Mouse (Mus musculus) liver, embryonic 13.5 days (tissue): ENCODE data around the gene Isyna1. TPM values are rescaled to one million over a fixed set of nuclear protein-coding genes. Genes with fewer than 3 reads are reported as not detected.
A peak's percentile ranks its signal among the peaks of the same experiment; 100 is the strongest.

Source experiments
- ATAC-seq: fragments of 200-750 bp; cut with Nextera tagmentation; 2 replicates; pipeline ENCODE4 v1.8.0; 2017; ENCODE audit warnings: low read depth, mild to moderate bottlenecking, moderate number of reproducible peaks, moderate library complexity
- DNase-seq: peaks from one replicate; pipeline ENCODE4 v3.0.0; 2022
- H3K27ac ChIP-seq: fragments of 300-500 bp; sonication (generic); 2 replicates; pipeline ENCODE4 v1.5.1; 2015; ENCODE audit warnings: moderate library complexity, mild to moderate bottlenecking, inconsistent platforms
- H3K27me3 ChIP-seq: fragments of 300-500 bp; sonication (generic); 2 replicates; pipeline ENCODE4 v1.6.1; 2015; ENCODE audit warnings: mild to moderate bottlenecking, inconsistent platforms
- H3K36me3 ChIP-seq: fragments of 300-500 bp; sonication (generic); 2 replicates; pipeline ENCODE4 v1.6.1; 2015; ENCODE audit warnings: mild to moderate bottlenecking, inconsistent platforms
- H3K4me1 ChIP-seq: fragments of 300-500 bp; sonication (generic); replicated peaks from 2 replicates; pipeline ENCODE4 v1.6.1; 2015; ENCODE audit warnings: inconsistent platforms
- H3K4me2 ChIP-seq: fragments of 300-500 bp; sonication (generic); 2 replicates; pipeline ENCODE4 v1.6.1; 2015; ENCODE audit warnings: inconsistent platforms, mild to moderate bottlenecking, moderate library complexity
- H3K4me3 ChIP-seq: fragments of 300-500 bp; sonication (generic); replicated peaks from 2 replicates; pipeline ENCODE4 v1.5.1; 2015; ENCODE audit warnings: mild to moderate bottlenecking, inconsistent platforms
- H3K9ac ChIP-seq: fragments of 300-500 bp; sonication (generic); 2 replicates; pipeline ENCODE4 v1.6.1; 2015; ENCODE audit warnings: mild to moderate bottlenecking, inconsistent platforms
- H3K9me3 ChIP-seq: fragments of 300-500 bp; sonication (generic); replicated peaks from 2 replicates; pipeline ENCODE4 v1.6.1; 2016; ENCODE audit warnings: inconsistent platforms
- WGBS: fragments of 180-500 bp; shearing (Covaris S2); methylation state at CpG from one replicate; pipeline ENCODE4 v1.1.7; 2015; ENCODE audit not compliant: insufficient replicate concordance; 5-methylcytosine and 5-hydroxymethylcytosine counted together
- polyA plus RNA-seq: library from polyadenylated mRNA; unstranded; fragments of >200 nt; fragmentation: Nextera tagmentation; extraction: Ambion mirVana; gene quantifications from 2 replicates; pipeline ENCODE4 v1.2.1, GENCODE M21; 2015

Gene Isyna1
- polyA plus RNA-seq, 1 experiment from 2014 or later, result 84.9 TPM

DNA sequence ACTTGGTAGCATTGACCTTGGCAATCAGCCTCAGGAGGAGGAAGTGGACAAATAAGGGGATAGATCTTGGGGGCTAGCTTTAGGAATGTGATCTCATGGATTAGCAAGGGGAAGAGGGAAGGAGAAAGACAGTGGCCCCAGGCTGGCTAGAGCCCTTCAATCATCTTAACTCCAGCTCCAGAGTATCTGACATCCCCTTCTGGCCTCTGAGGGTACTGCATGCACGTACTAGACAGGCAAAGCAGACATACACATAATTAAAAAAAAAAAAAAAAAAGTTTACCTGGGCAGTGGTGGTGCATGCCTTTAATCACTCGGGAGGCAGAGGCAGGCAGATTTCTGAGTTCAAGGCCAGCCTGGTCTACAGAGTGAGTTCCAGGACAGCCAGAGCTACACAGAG lies 49.9 kb downstream of the Isyna1 start:
- Histone ChIP-seq H3K9ac (no peak overlapping the region), H3K27ac (no peak overlapping the region), H3K4me3 (no peak overlapping the region), H3K4me1 (peaks cover 36% of the 10 kb centered on the region), H3K27me3 (no peaks in the 10 kb centered on the region), H3K9me3 (no peaks in the 10 kb centered on the region), H3K36me3 (peaks cover 3% of the 10 kb centered on the region; the same call in 1 of the 2 replicates), H3K4me2 (no peak overlapping the region)
- 77% methylated on average over 2 of the region's 2 CpGs for WGBS
- DNase-seq, result no peak
- ATAC-seq, result no peak

DNA sequence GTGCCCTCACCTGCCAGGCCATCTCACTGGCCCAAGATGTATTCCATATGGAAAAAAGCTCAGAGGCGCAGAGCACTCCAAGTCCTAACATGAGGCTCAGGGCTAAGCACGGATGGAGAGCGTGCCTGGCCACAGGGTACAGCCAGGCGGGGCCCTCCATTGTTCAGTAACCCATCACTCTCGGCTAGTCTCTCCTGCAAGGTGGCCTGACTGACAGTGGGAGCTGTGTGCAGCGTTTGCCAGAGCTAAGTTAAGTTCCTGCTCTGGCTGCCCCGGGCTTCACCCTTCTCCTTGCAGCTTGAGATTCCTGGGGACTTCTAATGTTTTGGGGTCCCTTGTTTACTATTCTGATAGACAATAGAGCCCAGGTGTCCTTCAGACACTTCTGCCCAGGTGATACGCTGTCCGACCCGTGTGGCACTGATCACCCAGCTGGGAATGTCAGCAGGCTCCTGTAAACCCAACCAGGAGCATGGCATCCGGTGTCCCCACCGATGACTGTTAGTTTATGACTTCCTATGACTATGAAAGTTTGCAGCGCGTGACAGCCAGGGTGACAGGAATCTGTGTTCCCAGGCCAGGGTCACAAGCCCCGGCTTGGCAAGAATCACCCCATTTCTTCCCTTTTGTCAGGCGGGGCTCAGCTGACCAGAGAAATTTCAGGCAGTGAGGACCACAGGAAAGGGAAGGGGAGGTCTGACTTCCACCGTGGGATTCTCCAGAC lies 51.5 kb downstream of the Isyna1 start:
- H3K4me3 ChIP-seq, result no peak overlapping the region
- H3K4me2 ChIP-seq, result no peak overlapping the region
- peaks cover 44% of the 10 kb centered on the region for H3K4me1 ChIP-seq
- H3K9ac ChIP-seq, result no peak overlapping the region
- 61% methylated on average over 17 of the region's 17 CpGs for WGBS
- H3K27me3 ChIP-seq, result no peaks in the 10 kb centered on the region
- ATAC-seq, result no peak
- H3K27ac ChIP-seq, result no peak overlapping the region
- H3K9me3 ChIP-seq, result no peaks in the 10 kb centered on the region
- no peak for DNase-seq
- H3K36me3 ChIP-seq, result peaks cover 12% of the 10 kb centered on the region

DNA sequence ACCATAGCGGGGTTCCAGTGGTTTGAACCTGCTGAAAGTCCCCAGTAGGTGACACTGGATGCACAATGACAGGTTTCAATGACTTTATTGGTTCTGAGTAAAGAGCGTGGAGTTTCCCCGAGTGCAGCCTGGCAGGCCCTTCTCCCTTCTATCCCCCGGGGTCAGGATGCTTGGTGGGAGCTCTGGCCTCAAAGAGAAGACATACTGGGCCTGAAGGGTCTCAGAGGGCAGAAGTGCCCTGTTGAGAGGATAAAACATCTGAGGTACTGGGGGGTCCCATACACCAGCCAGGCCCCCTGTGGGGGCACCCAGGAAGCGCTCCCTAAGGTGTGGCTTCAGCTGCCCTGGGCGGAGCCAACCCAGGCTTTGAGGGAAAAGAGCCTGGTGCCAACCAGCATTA lies 52.2 kb downstream of the Isyna1 start:
- no peak for ATAC-seq
- Histone ChIP-seq H3K27ac (peak overlapping the region; percentile 39; the same call in 1 of the 2 replicates), H3K4me1 (peaks cover 44% of the 10 kb centered on the region), H3K4me2 (no peak overlapping the region), H3K4me3 (no peak overlapping the region), H3K9ac (peak overlapping the region; percentile 36; the same call in 1 of the 2 replicates), H3K36me3 (peaks cover 16% of the 10 kb centered on the region), H3K9me3 (no peaks in the 10 kb centered on the region), H3K27me3 (no peaks in the 10 kb centered on the region)
- DNase-seq, result no peak
- 78% methylated on average over 6 of the region's 6 CpGs for WGBS

DNA sequence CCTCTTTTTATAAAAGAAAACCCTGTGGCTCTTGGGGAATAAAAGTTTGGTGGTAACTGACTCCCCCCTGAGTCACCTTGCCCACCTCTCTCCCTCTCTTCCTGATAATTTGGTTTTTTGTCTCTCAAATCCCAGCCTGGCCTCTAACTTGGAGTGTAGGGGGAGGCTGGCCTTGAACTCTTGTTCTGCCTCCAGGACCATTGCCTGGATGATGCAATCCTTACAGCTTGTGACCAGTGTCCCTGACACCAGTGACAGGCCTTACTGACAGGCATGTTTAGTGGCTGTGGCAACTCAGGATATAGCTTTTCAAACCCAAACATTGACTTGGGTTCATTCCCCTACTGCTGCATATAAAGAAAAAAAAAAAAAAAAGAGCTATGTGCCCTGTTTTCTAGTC lies 52.6 kb downstream of the Isyna1 start:
- ATAC-seq, result no peak
- Histone ChIP-seq H3K4me3 (no peak overlapping the region), H3K4me2 (no peak overlapping the region), H3K36me3 (peaks cover 19% of the 10 kb centered on the region), H3K27me3 (no peaks in the 10 kb centered on the region), H3K27ac (0 out of 2 replicates have a peak overlapping the region, but pooled peaks have one; percentile 64), H3K4me1 (peaks cover 44% of the 10 kb centered on the region), H3K9me3 (no peaks in the 10 kb centered on the region), H3K9ac (peak overlapping the region; percentile 36; the same call in 1 of the 2 replicates)
- no peak for DNase-seq

Other genes with a start within 250 kb of the Isyna1 start
- 11.5 and 12.8 TPM in 2 replicates for gene Upf1, start 241.1 kb upstream of the Isyna1 start, polyA plus RNA-seq
- gene Comp, start 220.8 kb upstream of the Isyna1 start, polyA plus RNA-seq, result 0.48 and 0.58 TPM in 2 replicates
- 3.9 and 4.9 TPM in 2 replicates for gene Crtc1, start 154.8 kb upstream of the Isyna1 start, polyA plus RNA-seq
- 6.7 and 7.0 TPM in 2 replicates for gene Klhl26, start 117.4 kb upstream of the Isyna1 start, polyA plus RNA-seq
- gene Tmem59l, start 107.0 kb upstream of the Isyna1 start, polyA plus RNA-seq, result 0.14 and 0.33 TPM in 2 replicates
- gene Crlf1, start 101.2 kb upstream of the Isyna1 start, polyA plus RNA-seq, result 3.2 and 3.6 TPM in 2 replicates
- 81.2 and 82.3 TPM in 2 replicates for gene Rex1bd, start 87.6 kb upstream of the Isyna1 start, polyA plus RNA-seq
- gene Uba52, start 83.6 kb upstream of the Isyna1 start, polyA plus RNA-seq, result 736 and 758 TPM in 2 replicates
- 177 and 182 TPM in 2 replicates for gene Fkbp8, start 66.6 kb upstream of the Isyna1 start, polyA plus RNA-seq
- gene Kxd1, start 66.4 kb upstream of the Isyna1 start, polyA plus RNA-seq, result 36.2 TPM in 2 replicates
- gene Ell, start 54.9 kb upstream of the Isyna1 start, polyA plus RNA-seq, result 9.7 and 10.5 TPM in 2 replicates
- gene Ssbp4, start 14.5 kb downstream of the Isyna1 start, polyA plus RNA-seq, result 54.2 and 62.4 TPM in 2 replicates
- gene Lrrc25, start 21.8 kb downstream of the Isyna1 start, polyA plus RNA-seq, result 5.4 and 5.6 TPM in 2 replicates
- 3.9 and 4.1 TPM in 2 replicates for gene Gdf15, start 38.1 kb downstream of the Isyna1 start, polyA plus RNA-seq
- gene Pgpep1, start 66.0 kb downstream of the Isyna1 start, polyA plus RNA-seq, result 17.9 and 19.5 TPM in 2 replicates
- gene Lsm4, start 78.9 kb downstream of the Isyna1 start, polyA plus RNA-seq, result 185 and 200 TPM in 2 replicates
- 17.9 and 22.0 TPM in 2 replicates for gene Jund, start 104.6 kb downstream of the Isyna1 start, polyA plus RNA-seq
- not detected in 2 replicates for gene Iqcn, start 109.1 kb downstream of the Isyna1 start, polyA plus RNA-seq
- gene Gm3336, start 124.2 kb downstream of the Isyna1 start, polyA plus RNA-seq, result 0.14 TPM in 1 of 2 replicates, not detected in the other
- gene Pde4c, start 129.3 kb downstream of the Isyna1 start, polyA plus RNA-seq, result 0.40 and 0.43 TPM in 2 replicates
- 2.7 and 3.9 TPM in 2 replicates for gene Rab3a, start 160.3 kb downstream of the Isyna1 start, polyA plus RNA-seq
- 45.6 and 50.4 TPM in 2 replicates for gene Mpv17l2, start 166.6 kb downstream of the Isyna1 start, polyA plus RNA-seq
- gene Pik3r2, start 182.3 kb downstream of the Isyna1 start, polyA plus RNA-seq, result 18.0 and 18.2 TPM in 2 replicates
- 4.9 and 6.2 TPM in 2 replicates for gene Mast3, start 210.7 kb downstream of the Isyna1 start, polyA plus RNA-seq
- 0.20 and 0.21 TPM in 2 replicates for gene Il12rb1, start 214.1 kb downstream of the Isyna1 start, polyA plus RNA-seq
- gene Arrdc2, start 245.3 kb downstream of the Isyna1 start, polyA plus RNA-seq, result 11.7 and 12.6 TPM in 2 replicates